Mouse (Mus musculus) embryo, embryonic 10.5 days (tissue): ENCODE results near the gene Ccdc14.
"Not testable (repeated sequence)": the region's sequence is repeated elsewhere in the genome, so short reads cannot be mapped to it uniquely, and the experiment has no call there.

ENCODE experiments used
- DNase-seq: peaks from one replicate; pipeline ENCODE4 v3.0.0-alpha.2; 2015; ENCODE audit warnings: low spot score

Gene Ccdc14

GRCm38 (mm10) chr16:34690334-34691144 lies at the start of gene Ccdc14:
Gene Ccdc14 (plus strand): TSS chr16:34690616.
- peak; percentile 96 for DNase-seq

GRCm38 (mm10) chr16:34643511-34644259 lies 46.7 kb upstream of the Ccdc14 start:
- no peak for DNase-seq

- no peak for DNase-seq
These were observed 40.8 kb upstream of the Ccdc14 start, which contains the start of gene Ropn1 for GRCm38 (mm10) chr16:34649621-34650020. Gene Ropn1 (plus strand): TSS chr16:34649921.

- no peak for DNase-seq
These were observed 37.4 kb upstream of the Ccdc14 start for GRCm38 (mm10) chr16:34653023-34653422.

- DNase-seq, result peak; percentile 56
These were observed 32.9 kb upstream of the Ccdc14 start for GRCm38 (mm10) chr16:34657566-34657965.

- no peak for DNase-seq
These were observed 32.4 kb upstream of the Ccdc14 start for GRCm38 (mm10) chr16:34657983-34658382.

- DNase-seq, result peak; percentile 72
These were observed 32.0 kb upstream of the Ccdc14 start for GRCm38 (mm10) chr16:34658388-34658787.

- no peak for DNase-seq
These were observed 25.9 kb upstream of the Ccdc14 start for GRCm38 (mm10) chr16:34664553-34664952.

- peak; percentile 87 for DNase-seq
These were observed 23.2 kb upstream of the Ccdc14 start for GRCm38 (mm10) chr16:34667031-34667726.

- no peak for DNase-seq
These were observed 22.1 kb upstream of the Ccdc14 start for GRCm38 (mm10) chr16:34668341-34668740.

GRCm38 (mm10) chr16:34671966-34672365 lies 18.4 kb upstream of the Ccdc14 start:
- no peak for DNase-seq

GRCm38 (mm10) chr16:34672822-34673221 lies 17.6 kb upstream of the Ccdc14 start:
- DNase-seq, result no peak

GRCm38 (mm10) chr16:34674365-34674764 lies 16.1 kb upstream of the Ccdc14 start:
- no peak for DNase-seq

- no peak for DNase-seq
These were observed 8.6 kb upstream of the Ccdc14 start for GRCm38 (mm10) chr16:34681823-34682222.

- no peak for DNase-seq
These were observed 537 bp upstream of the Ccdc14 start for GRCm38 (mm10) chr16:34689879-34690278.

- DNase-seq, result peak; percentile 56
These were observed 740 bp downstream of the Ccdc14 start for GRCm38 (mm10) chr16:34691156-34691555.

- DNase-seq, result no peak
These were observed 4.1 kb downstream of the Ccdc14 start for GRCm38 (mm10) chr16:34694477-34694876.

GRCm38 (mm10) chr16:34698721-34699120 lies 8.3 kb downstream of the Ccdc14 start:
- DNase-seq, result not testable (repeated sequence)

GRCm38 (mm10) chr16:34700165-34700827 lies 9.9 kb downstream of the Ccdc14 start:
- DNase-seq, result peak; percentile 91

- DNase-seq, result no peak
These were observed 10.4 kb downstream of the Ccdc14 start for GRCm38 (mm10) chr16:34700828-34701216.

GRCm38 (mm10) chr16:34706019-34706418 lies 15.6 kb downstream of the Ccdc14 start:
- DNase-seq, result no peak

- DNase-seq, result no peak
These were observed 16.1 kb downstream of the Ccdc14 start for GRCm38 (mm10) chr16:34706487-34706946.
